Mouse (Mus musculus): ENCODE data around the gene Eef1akmt3.
"Not testable (repeated sequence)": the region's sequence is repeated elsewhere in the genome, so short reads cannot be mapped to it uniquely, and the experiment has no call there.

Gene Eef1akmt3

GRCm38 (mm10) chr10:127070190-127071121 lies 29.1 kb upstream of the Eef1akmt3 start, which contains the start of gene Tspan31:
Gene Tspan31 (minus strand): TSS chr10:127070264.
- peak; percentile 75 for DNase-seq (ENCODE audit: low read depth, low spot score)

DNA sequence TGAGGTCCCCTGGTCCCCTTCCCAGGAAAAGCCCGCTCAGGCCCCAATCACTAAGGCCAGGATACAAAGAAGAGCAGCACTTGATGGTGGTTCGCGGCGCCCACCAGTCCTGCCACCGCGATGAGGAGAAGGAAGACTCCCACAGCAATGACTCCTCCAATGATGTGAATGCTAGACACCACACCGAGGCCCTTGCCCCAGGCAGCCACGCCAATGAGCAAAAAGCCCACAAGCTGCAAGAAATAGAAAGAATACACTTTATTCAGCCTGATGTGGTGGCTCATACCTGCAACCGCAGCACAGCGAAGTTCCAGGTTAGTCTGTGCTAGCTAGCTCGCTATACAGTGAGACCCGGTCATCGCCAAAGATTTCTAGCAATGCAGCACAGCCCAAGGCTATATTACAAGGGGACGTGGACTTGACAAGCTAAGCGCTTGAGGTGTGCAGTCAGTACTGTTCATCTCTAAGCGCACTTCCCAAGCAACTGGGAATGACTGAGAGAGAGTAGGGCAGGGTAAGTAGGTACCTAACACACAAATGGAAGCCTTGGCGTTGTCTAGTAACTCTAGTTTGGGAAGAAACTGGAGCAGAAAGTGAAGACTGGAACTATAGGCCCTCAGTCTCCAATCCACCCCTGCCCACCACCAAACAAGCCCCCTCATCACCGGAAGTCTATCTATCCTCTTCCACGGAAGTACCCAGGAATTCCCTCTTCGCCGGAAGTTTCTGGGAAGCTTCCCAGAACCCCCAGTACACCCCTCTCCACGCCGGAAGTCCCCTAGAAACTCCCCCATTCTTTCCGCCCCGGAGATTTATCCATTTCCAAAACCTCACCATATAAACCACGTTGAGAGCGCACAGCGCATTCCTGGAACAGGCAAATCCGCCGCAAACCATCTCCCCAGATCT lies 28.2 kb upstream of the Eef1akmt3 start:
- no peak for DNase-seq (ENCODE audit: low read depth, low spot score)

- DNase-seq (ENCODE audit: low read depth, low spot score) = no peak
These were observed 27.2 kb upstream of the Eef1akmt3 start for GRCm38 (mm10) chr10:127068360-127069038.

- DNase-seq (ENCODE audit: low read depth, low spot score) = no peak
These were observed 25.3 kb upstream of the Eef1akmt3 start for GRCm38 (mm10) chr10:127066519-127067018.

DNA sequence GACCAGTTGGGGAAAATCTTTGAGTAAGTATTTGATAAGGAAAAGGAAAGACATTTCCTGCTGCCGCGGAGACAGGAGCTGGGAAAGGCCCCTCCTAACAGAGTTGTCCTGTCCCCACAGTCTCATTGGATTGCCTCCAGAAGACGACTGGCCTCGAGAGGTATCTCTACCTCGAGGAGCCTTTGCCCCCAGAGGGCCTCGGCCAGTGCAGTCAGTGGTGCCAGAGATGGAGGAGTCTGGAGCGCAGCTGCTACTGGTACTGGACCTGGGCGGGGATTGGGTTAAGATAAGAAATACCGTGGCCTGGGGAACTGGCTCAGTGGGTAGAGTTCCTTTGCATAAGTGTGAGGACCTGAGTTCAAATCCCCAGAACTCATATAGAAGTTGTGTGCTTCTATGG lies 24.7 kb upstream of the Eef1akmt3 start:
- no peak for DNase-seq (ENCODE audit: low read depth, low spot score)

GRCm38 (mm10) chr10:127063913-127064870 lies 22.9 kb upstream of the Eef1akmt3 start:
- no peak for DNase-seq (ENCODE audit: low read depth, low spot score)

GRCm38 (mm10) chr10:127063239-127063872 lies 22.0 kb upstream of the Eef1akmt3 start, which contains the start of gene Cdk4:
Gene Cdk4 (plus strand): TSS chr10:127063534.
- peak; percentile 82 for DNase-seq (ENCODE audit: low read depth, low spot score)

DNA sequence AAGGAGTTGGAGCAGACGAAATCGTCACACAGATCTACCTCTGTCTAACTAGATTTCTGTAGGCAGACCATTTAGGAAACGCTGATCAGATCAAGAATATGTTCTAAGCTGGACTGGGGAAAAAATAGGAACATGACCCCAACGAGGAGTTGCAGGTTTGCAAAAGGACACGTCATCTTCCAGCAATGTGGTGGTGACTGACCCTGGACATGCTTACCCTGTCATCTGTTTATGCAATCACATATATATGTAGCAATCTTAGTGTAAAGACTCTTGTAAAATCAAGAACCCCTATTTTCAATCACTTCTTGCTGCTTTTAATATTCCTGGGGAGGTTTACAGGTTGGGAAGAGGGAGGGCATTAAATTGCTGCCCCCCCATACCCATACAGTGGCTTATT lies 21.2 kb upstream of the Eef1akmt3 start:
- DNase-seq (ENCODE audit: low read depth, low spot score) = no peak

GRCm38 (mm10) chr10:127062101-127062500 lies 20.8 kb upstream of the Eef1akmt3 start:
- DNase-seq (ENCODE audit: low read depth, low spot score) = not testable (repeated sequence)

- DNase-seq (ENCODE audit: low read depth, low spot score) = no peak
These were observed 20.2 kb upstream of the Eef1akmt3 start for GRCm38 (mm10) chr10:127061513-127061912.

DNA sequence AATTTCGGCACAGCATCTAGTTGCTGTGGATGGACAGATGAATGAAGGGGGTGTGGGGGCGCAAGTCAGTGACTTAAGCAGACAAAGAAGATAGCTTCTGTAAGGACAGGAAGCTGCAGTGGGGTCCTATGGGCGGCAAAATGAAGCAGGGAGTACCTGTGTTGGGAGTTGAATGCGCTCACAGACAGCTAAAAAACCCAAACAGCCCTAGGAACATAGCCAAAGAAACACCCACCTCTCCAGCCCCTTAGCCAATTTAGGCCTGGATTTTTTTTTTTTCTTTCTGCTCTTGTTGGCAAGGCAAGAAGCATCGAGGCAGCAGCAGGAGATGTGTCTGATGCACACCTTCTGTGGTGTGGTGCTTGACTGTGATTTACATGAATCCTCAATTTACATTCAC lies 19.8 kb upstream of the Eef1akmt3 start:
- DNase-seq (ENCODE audit: low read depth, low spot score) = no peak

DNA sequence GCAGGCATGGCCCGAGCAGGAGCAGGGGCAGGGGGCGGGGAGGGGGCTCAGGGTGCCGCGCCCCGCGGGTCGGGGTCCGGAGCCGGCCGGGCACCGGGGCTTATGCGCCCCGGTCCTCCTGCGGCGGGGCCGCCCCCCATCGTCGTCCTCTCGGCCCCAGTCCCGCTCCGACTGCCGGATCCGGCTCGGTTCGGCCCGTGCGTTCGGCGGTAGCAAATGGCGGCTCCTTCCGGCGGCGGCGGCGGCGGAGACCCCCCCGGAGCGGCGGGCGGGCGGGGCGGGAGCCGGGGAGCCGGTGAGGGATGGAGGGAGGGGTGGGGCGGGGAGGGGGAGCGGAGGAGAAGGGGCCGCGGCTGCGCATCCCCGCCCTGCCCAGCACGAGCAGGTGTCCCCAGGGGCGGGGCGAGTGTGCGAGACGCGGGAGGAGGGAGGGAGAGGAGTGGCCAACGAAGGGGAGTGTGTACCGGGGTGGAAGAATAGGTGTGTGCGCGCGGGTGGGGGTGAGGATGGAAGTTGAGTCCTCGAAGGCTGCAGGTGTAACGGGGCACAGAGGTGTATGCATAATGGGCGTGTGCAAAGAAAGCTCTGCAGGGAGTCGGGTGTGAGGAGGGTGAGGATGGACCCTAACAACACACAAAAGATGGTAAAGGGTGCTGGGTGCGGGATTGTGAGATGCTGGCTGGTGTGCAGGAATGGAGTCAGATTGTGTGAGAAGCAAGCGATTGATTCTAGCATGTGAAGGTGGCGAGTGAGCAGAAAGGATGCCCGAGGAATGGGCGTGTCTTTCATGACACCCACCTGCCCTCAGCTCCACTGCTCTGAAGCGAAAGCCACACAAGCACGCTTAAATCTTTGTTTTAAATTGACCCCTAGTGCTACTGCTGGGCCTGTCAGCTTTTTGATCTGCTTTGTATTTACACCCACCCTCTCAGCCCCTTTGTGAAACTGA lies 18.9 kb upstream of the Eef1akmt3 start, which contains the start of gene March9:
Gene March9, minus strand, starts transcription at position 217 of the 949 bp plus-strand sequence.
- DNase-seq (ENCODE audit: low read depth, low spot score) = no peak

- DNase-seq (ENCODE audit: low read depth, low spot score) = no peak
These were observed 18.1 kb upstream of the Eef1akmt3 start for GRCm38 (mm10) chr10:127059174-127059967.

DNA sequence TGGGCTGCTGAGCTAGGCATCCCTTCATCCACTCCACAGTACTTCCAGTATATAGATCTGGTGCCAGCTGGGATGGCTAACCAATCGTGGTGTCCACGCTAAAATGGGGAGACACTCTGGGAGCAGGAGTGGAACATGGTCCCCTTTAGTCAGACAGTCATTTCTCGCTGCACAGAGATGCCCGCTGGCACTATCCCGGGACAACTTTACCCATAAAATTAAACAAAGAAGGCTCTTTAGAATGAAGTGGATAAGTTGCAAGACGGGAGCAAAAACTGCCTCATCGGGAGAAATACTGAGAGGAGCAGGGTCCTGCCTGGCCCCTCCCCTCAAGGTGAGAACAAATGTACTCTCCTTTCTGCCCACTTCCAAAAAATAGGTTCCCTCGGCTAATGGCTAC lies 17.4 kb upstream of the Eef1akmt3 start:
- DNase-seq (ENCODE audit: low read depth, low spot score) = no peak

GRCm38 (mm10) chr10:127058161-127058560 lies 16.8 kb upstream of the Eef1akmt3 start:
- DNase-seq (ENCODE audit: low read depth, low spot score) = no peak

GRCm38 (mm10) chr10:127056490-127056889 lies 15.2 kb upstream of the Eef1akmt3 start:
- no peak for DNase-seq (ENCODE audit: low read depth, low spot score)

DNA sequence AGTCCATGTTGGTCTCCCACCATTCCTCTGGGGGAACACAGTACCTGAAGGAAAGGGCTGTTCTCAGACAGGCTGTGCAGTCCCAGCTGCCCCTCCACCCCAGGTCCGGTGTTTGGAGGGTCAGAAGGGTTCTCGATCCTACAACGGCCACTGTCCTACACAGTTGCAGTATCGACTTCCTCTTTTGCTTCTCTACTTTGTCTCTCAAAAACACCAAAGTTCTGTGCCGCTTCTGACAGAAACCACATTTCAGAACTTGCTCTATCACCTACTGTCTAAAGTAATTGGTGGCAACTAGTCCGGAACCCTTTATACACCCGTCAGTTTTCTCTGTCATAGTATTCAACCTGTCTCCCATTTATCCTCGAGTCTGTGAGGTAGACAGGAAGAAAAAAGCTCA lies 14.1 kb upstream of the Eef1akmt3 start:
- no peak for DNase-seq (ENCODE audit: low read depth, low spot score)

DNA sequence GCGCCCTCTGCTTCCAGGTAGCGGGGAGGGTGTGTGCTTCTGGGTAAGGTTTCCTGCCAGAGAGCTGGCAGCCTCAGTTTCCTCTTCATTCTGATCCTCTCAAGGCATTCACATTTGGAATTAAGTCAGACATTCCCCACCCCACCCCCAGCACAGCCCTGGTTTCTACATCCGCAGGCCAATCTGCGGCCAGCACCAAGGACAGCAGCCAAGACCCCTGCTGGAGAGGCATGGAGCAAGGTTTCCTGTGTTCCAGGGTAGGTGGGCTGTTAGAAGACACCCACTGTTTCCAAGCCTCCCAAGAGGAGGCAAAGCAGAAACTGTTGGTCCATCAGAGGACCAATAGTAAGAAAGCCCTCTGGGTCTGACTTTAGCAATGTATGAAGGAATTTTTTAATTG lies 13.3 kb upstream of the Eef1akmt3 start:
- DNase-seq (ENCODE audit: low read depth, low spot score) = no peak
